Mouse (Mus musculus): ENCODE measurements around the gene Psmb4.

DNA sequence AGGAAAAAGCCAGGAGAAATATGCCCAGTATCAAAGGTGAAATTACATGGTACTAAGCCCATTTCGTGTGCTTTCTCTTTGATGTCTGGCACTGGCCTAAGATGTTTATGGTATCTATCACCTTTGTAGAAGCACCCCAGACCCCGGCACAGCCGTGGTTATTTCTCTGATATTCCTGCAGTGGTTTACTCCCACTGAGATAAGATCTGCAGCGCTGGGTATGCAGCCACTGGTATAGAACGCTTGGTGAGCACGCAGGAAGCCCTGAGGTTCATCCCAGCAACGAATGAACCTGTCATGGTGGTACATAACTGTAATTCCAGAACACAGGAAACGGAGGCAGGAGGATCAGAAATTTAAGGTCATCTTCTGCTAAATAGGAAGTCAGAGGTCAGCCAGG is 37.9 kb upstream of the Psmb4 start:
- TF ChIP-seq POLR2A (IDR thresholded peaks at IDR 0.05; ENCODE audit: insufficient read depth, low read length) = no peak
- no peak for TF ChIP-seq EP300 (IDR thresholded peaks at IDR 0.05; ENCODE audit: insufficient read depth, low read depth, low read length)
- no peak for TF ChIP-seq CTCF (IDR thresholded peaks at IDR 0.05; ENCODE audit: low read depth, low read length)
